Mouse (Mus musculus) MEL (cell line): ENCODE measurements around the gene Gpr89. TPM values are rescaled to one million over a fixed set of nuclear protein-coding genes. Genes with fewer than 3 reads are reported as not detected.

Experiments used
- DNase-seq: peaks from one replicate; pipeline ENCODE4 v3.0.0; 2011; ENCODE audit warnings: low read depth, low spot score
- H3K27ac ChIP-seq: 2 replicates; pipeline ENCODE4 v1.5.1; 2012; ENCODE audit warnings: low read depth, mild to moderate bottlenecking, control low read depth, low read length, moderate library complexity; ENCODE audit not compliant: control insufficient read depth
- H3K27me3 ChIP-seq, 2 experiments: fragments of 150-350 bp in 1 of 2; sonication (generic) in 1 of 2; 2 replicates each; pipeline ENCODE4 v1.6.1; 2012; ENCODE audit warnings: low read length in 2 of 2, mild to moderate bottlenecking in 2 of 2, improper control_type of control experiment in 1 of 2, moderate library complexity in 1 of 2; ENCODE audit not compliant: insufficient read depth in 2 of 2, control insufficient read depth in 1 of 2
- H3K36me3 ChIP-seq, 2 experiments: 2 replicates each; pipeline ENCODE4 v1.6.1; 2012 to 2014; ENCODE audit warnings: low read length in 2 of 2, improper control_type of control experiment in 1 of 2, inconsistent platforms in 1 of 2, mild to moderate bottlenecking in 1 of 2; ENCODE audit not compliant: insufficient read depth in 2 of 2, control insufficient read depth in 1 of 2
- H3K4me1 ChIP-seq, 2 experiments: fragments of 150-350 bp in 1 of 2; sonication (generic) in 1 of 2; 2 replicates each; pipeline ENCODE4 v1.6.1; 2012; ENCODE audit warnings: low read length in 2 of 2, improper control_type of control experiment in 1 of 2, mild to moderate bottlenecking in 1 of 2; ENCODE audit not compliant: insufficient read depth in 2 of 2, control insufficient read depth in 1 of 2
- H3K4me3 ChIP-seq, 2 experiments: fragments of 150-350 bp in 1 of 2; sonication (generic) in 1 of 2; 2 replicates each; pipeline ENCODE4 v1.5.1; 2012; ENCODE audit warnings: low read depth in 2 of 2, low read length in 2 of 2, mild to moderate bottlenecking in 2 of 2, moderate library complexity in 2 of 2, control low read depth in 1 of 2, improper control_type of control experiment in 1 of 2; ENCODE audit not compliant: control insufficient read depth in 1 of 2, insufficient read depth in 1 of 2
- H3K79me2 ChIP-seq: 2 replicates; pipeline ENCODE4 v1.6.1; 2012; ENCODE audit warnings: mild to moderate bottlenecking, low read length, moderate library complexity; ENCODE audit not compliant: control insufficient read depth, poor library complexity, insufficient read depth
- H3K9ac ChIP-seq: 2 replicates; pipeline ENCODE4 v1.6.1; 2012; ENCODE audit warnings: low read depth, mild to moderate bottlenecking, control low read depth, low read length, moderate library complexity; ENCODE audit not compliant: control insufficient read depth, poor library complexity, severe bottlenecking
- H3K9me3 ChIP-seq: fragments of 150-350 bp; sonication (generic); replicated peaks from 2 replicates; pipeline ENCODE4 v1.6.1; 2012; ENCODE audit warnings: mild to moderate bottlenecking, low read length, improper control_type of control experiment, moderate library complexity; ENCODE audit not compliant: insufficient read depth
- BHLHE40 ChIP-seq: IDR thresholded peaks from 2 replicates; pipeline ENCODE4 v1.6.1; 2012; ENCODE audit warnings: low read depth, mild to moderate bottlenecking, inconsistent platforms, low read length, improper control_type of control experiment, borderline replicate concordance
- CTCF ChIP-seq, 3 experiments: IDR thresholded peaks in 2 of 3; conservative IDR thresholded peaks in 1 of 3; 2 replicates each; pipeline ENCODE4 v1.5.1; 2011 to 2012; ENCODE audit warnings: low read length in 3 of 3, low read depth in 2 of 3, mild to moderate bottlenecking in 2 of 3, improper control_type of control experiment in 1 of 3, inconsistent platforms in 1 of 3, mixed read lengths in 1 of 3, moderate library complexity in 1 of 3; ENCODE audit not compliant: control insufficient read depth in 1 of 3, insufficient read depth in 1 of 3, poor library complexity in 1 of 3, severe bottlenecking in 1 of 3
- E2F4 ChIP-seq: IDR thresholded peaks from 2 replicates; pipeline ENCODE4 v1.6.1; 2011; ENCODE audit warnings: low read depth, low read length, improper control_type of control experiment, borderline replicate concordance
- ELF1 ChIP-seq: IDR thresholded peaks from 2 replicates; pipeline ENCODE4 v1.6.1; 2014; ENCODE audit warnings: low read depth, mild to moderate bottlenecking, inconsistent platforms, low read length, improper control_type of control experiment, moderate library complexity
- EP300 ChIP-seq, 2 experiments: IDR thresholded peaks; 2 replicates each; pipeline ENCODE4 v1.6.1; 2011; ENCODE audit warnings: improper control_type of control experiment in 2 of 2, low read length in 2 of 2, low read depth in 1 of 2, mild to moderate bottlenecking in 1 of 2
- GATA1 ChIP-seq: IDR thresholded peaks from 2 replicates; pipeline ENCODE4 v1.6.1; 2011; ENCODE audit warnings: low read depth, low read length, improper control_type of control experiment
- HCFC1 ChIP-seq: IDR thresholded peaks from 2 replicates; pipeline ENCODE4 v1.6.1; 2012; ENCODE audit warnings: low read depth, mild to moderate bottlenecking, inconsistent platforms, low read length, improper control_type of control experiment, moderate library complexity
- JUND ChIP-seq: IDR thresholded peaks from 2 replicates; pipeline ENCODE4 v1.6.1; 2011; ENCODE audit warnings: low read depth, mild to moderate bottlenecking, improper control_type of control experiment, low read length
- MAX ChIP-seq: IDR thresholded peaks from 2 replicates; pipeline ENCODE4 v1.6.1; 2011; ENCODE audit warnings: low read length, improper control_type of control experiment
- NRF1 ChIP-seq: IDR thresholded peaks from 2 replicates; pipeline ENCODE4 v1.6.1; 2014; ENCODE audit warnings: low read depth, mild to moderate bottlenecking, inconsistent platforms, low read length, improper control_type of control experiment, moderate library complexity; ENCODE audit not compliant: poor library complexity, insufficient read depth, severe bottlenecking
- POLR2AphosphoS5 ChIP-seq: IDR thresholded peaks from 2 replicates; pipeline ENCODE4 v1.6.1; 2012; ENCODE audit warnings: low read depth, borderline replicate concordance, mild to moderate bottlenecking, inconsistent platforms, low read length, moderate library complexity, mixed read lengths
- SIN3A ChIP-seq: IDR thresholded peaks from 2 replicates; pipeline ENCODE4 v1.6.1; 2012; ENCODE audit warnings: low read length, improper control_type of control experiment, inconsistent platforms
- TAL1 ChIP-seq: IDR thresholded peaks from 2 replicates; pipeline ENCODE4 v1.6.1; 2012; ENCODE audit warnings: mild to moderate bottlenecking, inconsistent platforms, low read length, moderate library complexity, mixed read lengths
- UBTF ChIP-seq: IDR thresholded peaks from 2 replicates; pipeline ENCODE4 v1.6.1; 2012; ENCODE audit warnings: low read depth, mild to moderate bottlenecking, inconsistent platforms, low read length, improper control_type of control experiment, moderate library complexity, borderline replicate concordance; ENCODE audit not compliant: insufficient read depth
- USF1 ChIP-seq: IDR thresholded peaks from 2 replicates; pipeline ENCODE4 v1.6.1; 2014; ENCODE audit warnings: low read depth, mild to moderate bottlenecking, inconsistent platforms, low read length, improper control_type of control experiment, moderate library complexity
- USF2 ChIP-seq, 2 experiments: IDR thresholded peaks; 2 replicates each; pipeline ENCODE4 v1.6.1; 2011 to 2012; ENCODE audit warnings: improper control_type of control experiment in 2 of 2, low read length in 2 of 2, borderline replicate concordance in 1 of 2, inconsistent platforms in 1 of 2, low read depth in 1 of 2, mild to moderate bottlenecking in 1 of 2; ENCODE audit not compliant: insufficient read depth in 1 of 2
- ZKSCAN1 ChIP-seq: IDR thresholded peaks from 2 replicates; pipeline ENCODE4 v1.6.1; 2012; ENCODE audit warnings: low read depth, mild to moderate bottlenecking, inconsistent platforms, low read length, improper control_type of control experiment, moderate library complexity
- ZMIZ1 ChIP-seq: IDR thresholded peaks from 2 replicates; pipeline ENCODE4 v1.6.1; 2012; ENCODE audit warnings: low read depth, mild to moderate bottlenecking, inconsistent platforms, low read length, improper control_type of control experiment, moderate library complexity
- polyA plus RNA-seq, 2 experiments: library from polyadenylated mRNA; stranded (reverse) in 1 of 2; unstranded in 1 of 2; fragments of >175 nt in 1 of 2; fragments of >200 nt in 1 of 2; gene quantifications; 2 replicates each; pipeline versions ENCODE4 v1.2.1 to v1.2.4; 2012; ENCODE audit warnings: low replicate concordance in 2 of 2, low read depth in 1 of 2; ENCODE audit not compliant: insufficient read length in 2 of 2, insufficient read depth in 1 of 2, missing spikeins in 1 of 2
- total RNA-seq: library from RNA; depleted of rRNA; stranded (reverse); fragments of 300-350 nt; gene quantifications from 2 replicates; pipeline ENCODE4 v1.2.3, GENCODE M21; 2012

Gpr89 gene
- total and polyA plus RNA-seq, 3 experiments, result 56.7 to 69.9 TPM; not detected in 1

DNA sequence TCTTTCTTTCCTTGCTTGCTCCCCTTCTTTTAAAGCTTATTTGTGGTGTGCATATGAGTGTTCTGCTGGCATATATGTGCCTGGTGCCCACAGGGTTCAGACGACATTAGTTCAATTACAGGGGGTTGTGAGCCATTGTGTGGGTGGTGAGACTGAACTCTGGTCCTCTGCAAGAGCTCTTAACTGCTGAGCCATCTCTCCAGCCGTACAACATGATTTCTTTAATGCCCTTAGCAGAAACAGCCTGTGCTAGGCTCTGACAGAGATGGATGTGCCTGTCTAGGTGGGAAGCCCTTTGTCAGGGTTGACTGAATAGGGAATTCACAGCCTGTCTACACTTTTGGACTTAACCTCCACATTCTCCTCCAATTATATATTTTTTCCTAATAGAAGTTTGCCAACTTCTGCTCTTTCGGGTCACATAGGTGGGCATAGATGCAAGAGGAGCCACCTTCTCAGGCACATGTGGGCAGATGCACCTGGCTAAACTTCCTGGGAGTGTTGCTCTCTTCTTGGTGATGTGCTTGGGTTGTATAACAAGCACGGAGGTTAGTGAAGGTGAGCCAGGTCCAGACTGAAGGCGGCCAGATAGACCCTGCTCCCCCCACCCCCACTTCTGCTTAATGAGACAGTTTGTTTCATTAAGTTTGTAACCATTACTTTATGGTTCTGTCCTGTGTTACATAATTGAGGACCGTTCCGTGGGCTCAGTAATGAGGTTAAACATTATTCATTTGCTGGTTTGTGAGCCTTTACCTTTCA, 70.4 kb downstream of the Gpr89 start:
- Histone ChIP-seq H3K27ac (no peak overlapping the region), H3K36me3 (no peaks in the 10 kb centered on the region), H3K27me3 (peaks cover 5 to 15% of the 10 kb centered on the region in 2 experiments; a peak in 2 of 4 replicates), H3K4me3 (no peak overlapping the region), H3K79me2 (no peaks in the 10 kb centered on the region), H3K9ac (no peak overlapping the region), H3K4me1 (no peaks in the 10 kb centered on the region), H3K9me3 (no peaks in the 10 kb centered on the region)
- TF ChIP-seq EP300 (IDR thresholded peaks at IDR 0.05; ENCODE audit: low read depth in 1 of 2, low read length in 2 of 2), result no peak
- no peak for TF ChIP-seq POLR2AphosphoS5
- no peak for TF ChIP-seq HCFC1
- no peak for TF ChIP-seq CTCF (IDR thresholded peaks at IDR 0.05 in 2 of 3, conservative IDR thresholded peaks at IDR 0.05 in 1 of 3; ENCODE audit: control insufficient read depth in 1 of 3, insufficient read depth in 1 of 3, low read depth in 2 of 3, low read length in 3 of 3, poor library complexity in 1 of 3, severe bottlenecking in 1 of 3)
- no peak for TF ChIP-seq ELF1
- TF ChIP-seq BHLHE40, result no peak
- no peak for TF ChIP-seq GATA1
- no peak for TF ChIP-seq JUND
- no peak for TF ChIP-seq E2F4
- TF ChIP-seq UBTF, result no peak
- no peak for TF ChIP-seq NRF1
- TF ChIP-seq TAL1, result no peak
- TF ChIP-seq USF1, result no peak
- no peak for TF ChIP-seq MAX
- no peak for TF ChIP-seq ZMIZ1
- TF ChIP-seq SIN3A, result no peak
- no peak for TF ChIP-seq USF2 (IDR thresholded peaks at IDR 0.05; ENCODE audit: borderline replicate concordance in 1 of 2, insufficient read depth in 1 of 2, low read depth in 1 of 2, low read length in 2 of 2)
- no peak for TF ChIP-seq ZKSCAN1
- DNase-seq, result no peak

GRCm38 (mm10) chr3:96832930-96833329, 72.2 kb downstream of the Gpr89 start:
- H3K4me1 ChIP-seq, result no peaks in the 10 kb centered on the region
- no peak overlapping the region for H3K9ac ChIP-seq
- no peaks in the 10 kb centered on the region for H3K79me2 ChIP-seq
- H3K36me3 ChIP-seq, result no peaks in the 10 kb centered on the region
- H3K4me3 ChIP-seq, result no peak overlapping the region
- no peaks in the 10 kb centered on the region for H3K9me3 ChIP-seq
- no peak overlapping the region for H3K27ac ChIP-seq
- DNase-seq, result no peak
- TF ChIP-seq ELF1 (no peak), HCFC1 (no peak)
- peaks cover 5 to 15% of the 10 kb centered on the region in 2 experiments; a peak in 2 of 4 replicates for H3K27me3 ChIP-seq
